Mouse (Mus musculus) MEL (cell line): ENCODE results near the gene Serpina1d.
"Not testable (repeated sequence)": the region's sequence is repeated elsewhere in the genome, so short reads cannot be mapped to it uniquely, and the experiment has no call there.

Experiments
- CTCF ChIP-seq, 3 experiments: IDR thresholded peaks in 2 of 3; conservative IDR thresholded peaks in 1 of 3; 2 replicates each; pipeline ENCODE4 v1.5.1; 2011 to 2012; ENCODE audit warnings: low read length in 3 of 3, low read depth in 2 of 3, mild to moderate bottlenecking in 2 of 3, improper control_type of control experiment in 1 of 3, inconsistent platforms in 1 of 3, mixed read lengths in 1 of 3, moderate library complexity in 1 of 3; ENCODE audit not compliant: control insufficient read depth in 1 of 3, insufficient read depth in 1 of 3, poor library complexity in 1 of 3, severe bottlenecking in 1 of 3
- EP300 ChIP-seq, 2 experiments: IDR thresholded peaks; 2 replicates each; pipeline ENCODE4 v1.6.1; 2011; ENCODE audit warnings: improper control_type of control experiment in 2 of 2, low read length in 2 of 2, low read depth in 1 of 2, mild to moderate bottlenecking in 1 of 2
- GABPA ChIP-seq: IDR thresholded peaks from 2 replicates; pipeline ENCODE4 v1.6.1; 2012; ENCODE audit warnings: low read depth, mild to moderate bottlenecking, inconsistent platforms, low read length, improper control_type of control experiment, moderate library complexity
- HCFC1 ChIP-seq: IDR thresholded peaks from 2 replicates; pipeline ENCODE4 v1.6.1; 2012; ENCODE audit warnings: low read depth, mild to moderate bottlenecking, inconsistent platforms, low read length, improper control_type of control experiment, moderate library complexity
- MAFK ChIP-seq: IDR thresholded peaks from 2 replicates; pipeline ENCODE4 v1.6.1; 2011; ENCODE audit warnings: low read depth, mild to moderate bottlenecking, low read length, improper control_type of control experiment, borderline replicate concordance
- MAX ChIP-seq: IDR thresholded peaks from 2 replicates; pipeline ENCODE4 v1.6.1; 2011; ENCODE audit warnings: low read length, improper control_type of control experiment
- MYC ChIP-seq: IDR thresholded peaks from 2 replicates; pipeline ENCODE4 v1.6.1; 2011; ENCODE audit warnings: low read depth, mild to moderate bottlenecking, low read length, improper control_type of control experiment, moderate library complexity
- POLR2A ChIP-seq, 2 experiments: IDR thresholded peaks; 2 replicates each; pipeline ENCODE4 v1.6.1; 2011 to 2012; ENCODE audit warnings: low read length in 2 of 2, mild to moderate bottlenecking in 2 of 2, control low read depth in 1 of 2, improper control_type of control experiment in 1 of 2, low read depth in 1 of 2, moderate library complexity in 1 of 2; ENCODE audit not compliant: control insufficient read depth in 1 of 2, insufficient read depth in 1 of 2, poor library complexity in 1 of 2
- POLR2AphosphoS2 ChIP-seq: IDR thresholded peaks from 2 replicates; pipeline ENCODE4 v1.6.1; 2011; ENCODE audit warnings: low read length, improper control_type of control experiment
- SMC3 ChIP-seq: IDR thresholded peaks from 2 replicates; pipeline ENCODE4 v1.6.1; 2011; ENCODE audit warnings: low read depth, low read length, improper control_type of control experiment
- TAL1 ChIP-seq: IDR thresholded peaks from 2 replicates; pipeline ENCODE4 v1.6.1; 2012; ENCODE audit warnings: mild to moderate bottlenecking, inconsistent platforms, low read length, moderate library complexity, mixed read lengths
- TCF12 ChIP-seq: IDR thresholded peaks from 2 replicates; pipeline ENCODE4 v1.6.1; 2014; ENCODE audit warnings: low read depth, mild to moderate bottlenecking, inconsistent platforms, low read length, improper control_type of control experiment, moderate library complexity
- USF1 ChIP-seq: IDR thresholded peaks from 2 replicates; pipeline ENCODE4 v1.6.1; 2014; ENCODE audit warnings: low read depth, mild to moderate bottlenecking, inconsistent platforms, low read length, improper control_type of control experiment, moderate library complexity
- ZNF384 ChIP-seq: IDR thresholded peaks from 2 replicates; pipeline ENCODE4 v1.6.1; 2012; ENCODE audit warnings: low read depth, mild to moderate bottlenecking, inconsistent platforms, low read length, improper control_type of control experiment

DNA sequence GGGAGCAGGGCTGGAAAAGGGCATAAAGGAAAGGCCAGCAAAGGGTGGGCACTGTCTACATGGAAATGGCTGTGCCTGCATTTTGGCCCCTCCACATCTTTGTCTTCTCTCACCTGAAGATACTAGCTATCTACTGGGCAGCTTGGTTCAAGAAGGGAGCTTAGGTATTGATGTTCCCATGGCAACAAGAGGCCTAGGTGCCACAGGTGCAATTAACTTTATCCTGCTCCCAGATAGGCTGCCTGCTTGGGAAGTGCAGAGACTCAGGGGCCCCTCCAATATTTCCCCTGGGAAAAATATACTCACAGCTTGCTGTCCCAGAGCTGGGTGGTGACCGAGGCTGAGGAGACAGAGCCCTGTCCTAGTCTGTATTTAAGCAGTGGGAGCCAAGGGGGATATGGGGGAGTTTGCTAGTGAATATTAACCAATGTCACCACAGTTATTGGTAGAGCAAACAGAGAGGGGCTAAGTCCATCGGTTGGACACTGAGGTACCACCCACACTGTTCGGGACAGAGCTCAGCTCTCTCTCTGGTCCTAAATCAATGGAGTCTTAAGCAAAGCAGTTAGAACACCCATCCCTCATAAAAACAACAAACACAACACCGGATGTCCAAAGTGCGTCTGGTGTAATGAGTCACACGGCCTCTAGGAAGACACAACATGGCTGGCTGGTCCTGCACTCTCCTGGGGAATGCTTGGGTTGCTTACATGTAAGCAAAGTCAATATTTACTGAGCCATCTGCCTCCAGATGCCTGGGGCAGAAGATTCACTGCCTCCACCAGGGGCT lies 35.4 kb downstream of the Serpina1d start:
- TF ChIP-seq HCFC1; TAL1; POLR2AphosphoS2; USF1; MAX; MYC; SMC3; ZNF384; TCF12; EP300 (IDR thresholded peaks at IDR 0.05; ENCODE audit: low read depth in 1 of 2, low read length in 2 of 2); CTCF (IDR thresholded peaks at IDR 0.05 in 2 of 3, conservative IDR thresholded peaks at IDR 0.05 in 1 of 3; ENCODE audit: control insufficient read depth in 1 of 3, insufficient read depth in 1 of 3, low read depth in 2 of 3, low read length in 3 of 3, poor library complexity in 1 of 3, severe bottlenecking in 1 of 3); GABPA; POLR2A (IDR thresholded peaks at IDR 0.05; ENCODE audit: control insufficient read depth in 1 of 2, insufficient read depth in 1 of 2, low read depth in 1 of 2, low read length in 2 of 2, poor library complexity in 1 of 2); MAFK: not testable (repeated sequence)
